Mouse (Mus musculus) C2C12 (cell line): Measurements from ENCODE around the gene Brat1.

Experiments used
- CTCF ChIP-seq: IDR thresholded peaks from one replicate; pipeline ENCODE4 v1.5.1; 2011; ENCODE audit not compliant: control insufficient read depth, insufficient read depth, insufficient read length
- MYOG ChIP-seq: IDR thresholded peaks from one replicate; pipeline ENCODE4 v1.6.1; 2011; ENCODE audit not compliant: control insufficient read depth, insufficient read length; ENCODE audit errors: extremely low read depth

DNA sequence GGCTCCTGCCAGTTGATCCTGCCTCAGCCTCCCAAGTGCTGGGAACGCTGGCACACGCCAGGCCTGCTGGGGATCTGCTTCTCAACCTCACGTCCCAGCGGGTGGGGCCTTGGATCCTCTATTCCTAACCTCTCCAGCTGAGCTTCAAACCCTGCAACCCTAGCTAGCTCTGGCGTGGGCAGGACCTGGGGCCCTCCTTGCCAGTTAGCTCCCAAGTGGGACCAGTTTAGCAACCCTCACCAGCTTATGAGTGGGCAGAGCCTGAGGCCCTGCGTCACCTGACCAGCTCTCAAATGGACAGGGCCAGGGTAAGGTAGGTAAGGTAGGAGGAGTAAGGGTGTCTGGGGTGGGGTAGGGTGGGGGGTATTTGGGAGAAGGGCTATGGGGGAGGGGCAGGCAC, 24.8 kb upstream of the Brat1 start:
- no peak for TF ChIP-seq CTCF
- no peak for TF ChIP-seq MYOG
